Mouse (Mus musculus) forebrain, embryonic 16.5 days (tissue): ENCODE results near the gene Dot1l. TPM values are rescaled to one million over a fixed set of nuclear protein-coding genes. Genes with fewer than 3 reads are reported as not detected.
A peak's percentile ranks its signal among the peaks of the same experiment; 100 is the strongest.

Source experiments
- ATAC-seq: fragments of 200-750 bp; cut with Nextera tagmentation; 2 replicates; pipeline ENCODE4 v1.8.0; 2017; ENCODE audit warnings: mild to moderate bottlenecking, moderate library complexity
- H3K27ac ChIP-seq: fragments of 300-500 bp; sonication (generic); 2 replicates; pipeline ENCODE4 v1.5.1; 2014; ENCODE audit warnings: low read length, control low read depth
- H3K27me3 ChIP-seq: fragments of 300-500 bp; sonication (generic); replicated peaks from 2 replicates; pipeline ENCODE4 v1.6.1; 2014; ENCODE audit warnings: low read length; ENCODE audit not compliant: control insufficient read depth, insufficient read depth
- H3K36me3 ChIP-seq: fragments of 300-500 bp; sonication (generic); 2 replicates; pipeline ENCODE4 v1.6.1; 2014; ENCODE audit not compliant: control insufficient read depth, insufficient read depth
- H3K4me1 ChIP-seq: fragments of 300-500 bp; sonication (generic); replicated peaks from 2 replicates; pipeline ENCODE4 v1.6.1; 2014; ENCODE audit warnings: low read length; ENCODE audit not compliant: control insufficient read depth, insufficient read depth
- H3K4me2 ChIP-seq: fragments of 300-500 bp; sonication (generic); 2 replicates; pipeline ENCODE4 v1.6.1; 2014; ENCODE audit warnings: mild to moderate bottlenecking, low read length, control low read depth
- H3K4me3 ChIP-seq: fragments of 300-500 bp; sonication (generic); replicated peaks from 2 replicates; pipeline ENCODE4 v1.5.1; 2014; ENCODE audit warnings: mild to moderate bottlenecking, low read length, control low read depth
- H3K9ac ChIP-seq: fragments of 300-500 bp; sonication (generic); replicated peaks from 2 replicates; pipeline ENCODE4 v1.6.1; 2014; ENCODE audit warnings: low read depth, low read length, control low read depth
- H3K9me3 ChIP-seq: fragments of 300-500 bp; sonication (generic); 2 replicates; pipeline ENCODE4 v1.6.1; 2016; ENCODE audit warnings: low read length; ENCODE audit not compliant: control insufficient read depth
- WGBS: fragments of 180-500 bp; shearing (Covaris S2); extraction: QIAGEN DNeasy Blood & Tissue Kit; methylation state at CpG from one replicate; pipeline ENCODE4 v1.1.7; 2014; 5-methylcytosine and 5-hydroxymethylcytosine counted together
- polyA plus RNA-seq: library from polyadenylated mRNA; unstranded; fragments of >200 nt; fragmentation: Nextera tagmentation; extraction: Ambion mirVana; gene quantifications from 2 replicates; pipeline ENCODE4 v1.2.1, GENCODE M21; 2015

The Dot1l gene
- polyA plus RNA-seq, 1 experiment from 2014 or later: 22.5 TPM

GRCm38 (mm10) chr10:80756099-80756498 lies 1.1 kb downstream of the Dot1l start:
- Histone ChIP-seq H3K9me3 (no peaks in the 10 kb centered on the region), H3K27me3 (no peaks in the 10 kb centered on the region), H3K4me3 (peak overlapping the region; percentile 95), H3K4me1 (peaks cover 51% of the 10 kb centered on the region), H3K27ac (no peak overlapping the region), H3K4me2 (peak overlapping the region; percentile 97), H3K36me3 (no peaks in the 10 kb centered on the region), H3K9ac (peak overlapping the region; percentile 95)
- no peak for ATAC-seq
- 24% methylated on average over 3 of the region's 3 CpGs for WGBS

GRCm38 (mm10) chr10:80756509-80756908 lies 1.5 kb downstream of the Dot1l start:
- no peaks in the 10 kb centered on the region for H3K9me3 ChIP-seq
- ATAC-seq: no peak
- H3K27me3 ChIP-seq: no peaks in the 10 kb centered on the region
- peaks cover 51% of the 10 kb centered on the region for H3K4me1 ChIP-seq
- H3K9ac ChIP-seq: peak overlapping the region; percentile 95
- WGBS: 56% methylated on average over 2 of the region's 2 CpGs
- H3K4me3 ChIP-seq: peak overlapping the region; percentile 95
- H3K4me2 ChIP-seq: peak overlapping the region; percentile 97
- H3K36me3 ChIP-seq: no peaks in the 10 kb centered on the region
- no peak overlapping the region for H3K27ac ChIP-seq

- Histone ChIP-seq H3K4me3 (peak overlapping the region; percentile 0; the same call in 1 of the 2 replicates), H3K4me2 (peak overlapping the region; percentile 97), H3K27me3 (no peaks in the 10 kb centered on the region), H3K27ac (no peak overlapping the region), H3K9ac (no peak overlapping the region), H3K36me3 (no peaks in the 10 kb centered on the region), H3K4me1 (peaks cover 48% of the 10 kb centered on the region), H3K9me3 (no peaks in the 10 kb centered on the region)
- ATAC-seq: no peak
- 66% methylated on average over 4 of the region's 4 CpGs for WGBS
Measured at GRCm38 (mm10) chr10:80756967-80757366, 2.0 kb downstream of the Dot1l start.

- H3K4me1 ChIP-seq: peaks cover 42% of the 10 kb centered on the region
- ATAC-seq: no peak; the same call in 1 of the 2 replicates
Measured at GRCm38 (mm10) chr10:80757717-80758116, 2.7 kb downstream of the Dot1l start.

GRCm38 (mm10) chr10:80758651-80759050 lies 3.6 kb downstream of the Dot1l start:
- no peak overlapping the region for H3K27ac ChIP-seq
- no peaks in the 10 kb centered on the region for H3K36me3 ChIP-seq
- no peaks in the 10 kb centered on the region for H3K9me3 ChIP-seq
- H3K4me2 ChIP-seq: no peak overlapping the region
- H3K9ac ChIP-seq: no peak overlapping the region
- no peak for ATAC-seq
- no peak overlapping the region for H3K4me3 ChIP-seq
- WGBS: 87% methylated on average over 7 of the region's 7 CpGs
- peaks cover 42% of the 10 kb centered on the region for H3K4me1 ChIP-seq
- H3K27me3 ChIP-seq: no peaks in the 10 kb centered on the region

More at GRCm38 (mm10) chr10:80757717-80758116, 2.7 kb downstream of the Dot1l start:
- no peak overlapping the region for H3K4me2 ChIP-seq
- H3K27me3 ChIP-seq: no peaks in the 10 kb centered on the region
- no peak overlapping the region for H3K9ac ChIP-seq
- no peaks in the 10 kb centered on the region for H3K9me3 ChIP-seq
- H3K36me3 ChIP-seq: no peaks in the 10 kb centered on the region
- H3K27ac ChIP-seq: no peak overlapping the region
- no peak overlapping the region for H3K4me3 ChIP-seq
- WGBS: 37% methylated on average over 5 of the region's 5 CpGs

- Histone ChIP-seq H3K27ac (no peak overlapping the region), H3K36me3 (no peaks in the 10 kb centered on the region), H3K9me3 (no peaks in the 10 kb centered on the region), H3K27me3 (no peaks in the 10 kb centered on the region), H3K4me2 (no peak overlapping the region), H3K4me1 (peaks cover 37% of the 10 kb centered on the region), H3K9ac (no peak overlapping the region), H3K4me3 (no peak overlapping the region)
- ATAC-seq: no peak
- WGBS: 89% methylated on average over 4 of the region's 4 CpGs
Measured at GRCm38 (mm10) chr10:80760596-80761524, 5.9 kb downstream of the Dot1l start.

GRCm38 (mm10) chr10:80761821-80762220 lies 6.8 kb downstream of the Dot1l start:
- 69% methylated on average over 3 of the region's 3 CpGs for WGBS
- no peak overlapping the region for H3K27ac ChIP-seq
- peaks cover 9% of the 10 kb centered on the region; the same call in 1 of the 2 replicates for H3K36me3 ChIP-seq
- ATAC-seq: no peak
- no peak overlapping the region for H3K9ac ChIP-seq
- H3K9me3 ChIP-seq: no peaks in the 10 kb centered on the region
- no peak overlapping the region for H3K4me3 ChIP-seq
- H3K4me2 ChIP-seq: no peak overlapping the region
- H3K4me1 ChIP-seq: peaks cover 27% of the 10 kb centered on the region
- no peaks in the 10 kb centered on the region for H3K27me3 ChIP-seq

- H3K4me2 ChIP-seq: no peak overlapping the region
- ATAC-seq: no peak
Measured at GRCm38 (mm10) chr10:80763502-80763901, 8.5 kb downstream of the Dot1l start.

GRCm38 (mm10) chr10:80765746-80766145 lies 10.7 kb downstream of the Dot1l start:
- H3K4me3 ChIP-seq: no peak overlapping the region
- H3K27me3 ChIP-seq: no peaks in the 10 kb centered on the region
- WGBS: 97% methylated on average over 2 of the region's 2 CpGs
- peaks cover 29% of the 10 kb centered on the region for H3K36me3 ChIP-seq
- peaks cover 3% of the 10 kb centered on the region; the same call in 1 of the 2 replicates for H3K4me1 ChIP-seq
- H3K9ac ChIP-seq: no peak overlapping the region
- ATAC-seq: no peak
- no peak overlapping the region for H3K27ac ChIP-seq
- H3K9me3 ChIP-seq: no peaks in the 10 kb centered on the region
- no peak overlapping the region for H3K4me2 ChIP-seq

More at GRCm38 (mm10) chr10:80763502-80763901, 8.5 kb downstream of the Dot1l start:
- Histone ChIP-seq H3K4me1 (peaks cover 10% of the 10 kb centered on the region), H3K36me3 (peaks cover 21% of the 10 kb centered on the region), H3K27ac (no peak overlapping the region), H3K9ac (no peak overlapping the region), H3K9me3 (no peaks in the 10 kb centered on the region), H3K4me3 (no peak overlapping the region), H3K27me3 (no peaks in the 10 kb centered on the region)
- 93% methylated on average over 2 of the region's 2 CpGs for WGBS
